Mouse (Mus musculus) frontal cortex, postnatal 10 days (tissue): Measurements from ENCODE around the gene Nfix.

Experiments used
- DNase-seq, 2 experiments: peaks; one replicate each; pipeline ENCODE4 v3.0.0; 2022; ENCODE audit warnings: low spot score in 2 of 2, mixed read lengths in 1 of 2

Nfix gene

DNA sequence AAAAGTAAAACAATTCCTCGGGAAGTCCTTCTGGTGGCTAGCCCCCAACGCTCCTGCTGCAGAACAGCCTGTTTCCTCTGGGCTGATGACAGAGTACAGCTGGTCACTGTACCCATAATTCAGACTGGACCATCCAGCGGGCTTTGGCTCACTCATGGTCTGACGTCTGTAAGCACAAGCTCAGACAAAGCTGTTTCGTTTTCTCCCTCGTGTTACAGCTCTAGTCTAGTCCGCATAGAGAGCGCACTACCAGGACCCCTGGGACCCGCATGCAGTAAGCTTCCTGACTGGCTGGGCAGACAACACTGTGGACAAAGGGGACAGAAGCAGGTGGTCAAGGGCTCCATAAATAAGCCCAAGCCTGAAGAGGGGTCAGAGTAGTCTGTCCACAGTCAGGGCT lies 33.7 kb downstream of the Nfix start:
- DNase-seq: no peak

DNA sequence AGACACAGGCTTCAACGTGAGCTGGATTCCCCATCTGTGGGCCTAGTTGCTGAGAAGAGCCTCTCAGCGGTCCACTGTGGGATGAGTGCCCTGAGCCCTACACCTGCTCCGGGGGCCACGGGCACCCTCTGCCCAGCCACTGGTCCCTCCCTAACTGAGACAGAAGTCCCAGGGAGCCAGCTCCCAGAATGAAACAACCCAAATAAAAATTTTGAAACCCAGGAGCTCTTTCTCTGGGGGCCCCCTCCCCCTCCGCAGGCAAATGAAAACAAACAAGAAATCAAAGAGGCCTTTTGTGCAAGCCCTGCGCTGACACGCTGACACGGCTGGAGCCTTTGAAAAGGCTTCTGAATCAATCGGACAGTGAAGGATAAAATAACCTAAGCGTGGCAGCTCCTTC lies 34.5 kb downstream of the Nfix start:
- DNase-seq: no peak

DNA sequence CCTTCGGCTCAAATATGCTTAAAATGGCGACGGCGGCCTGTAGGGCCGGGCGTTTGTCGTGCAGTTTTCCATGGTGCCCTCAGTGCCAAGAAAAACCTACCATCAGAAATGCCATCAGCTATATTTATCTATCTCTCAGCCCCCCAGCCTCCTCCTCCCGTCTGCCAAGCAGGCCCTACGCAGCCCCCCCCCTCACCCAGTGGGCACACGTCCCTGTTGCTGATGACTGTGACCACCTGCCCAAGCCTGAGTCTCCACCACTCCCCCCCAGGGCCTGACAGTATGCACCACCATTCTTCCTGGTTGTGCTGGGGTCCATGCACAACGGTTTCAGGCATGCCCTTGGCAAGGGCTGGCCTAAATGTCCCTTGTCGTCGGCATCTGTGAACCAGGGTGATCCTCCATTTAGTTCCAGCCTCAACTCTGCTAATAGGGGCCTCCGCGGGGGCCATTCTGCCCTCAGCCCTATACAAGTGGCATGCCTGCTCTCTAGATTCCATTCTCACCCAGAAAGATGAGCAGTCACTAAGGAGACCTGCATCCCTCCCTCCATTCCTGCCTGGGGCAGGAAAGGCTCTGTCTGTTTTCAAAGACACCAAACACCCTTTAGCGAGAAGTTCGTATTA lies 35.2 kb downstream of the Nfix start:
- DNase-seq: no peak

DNA sequence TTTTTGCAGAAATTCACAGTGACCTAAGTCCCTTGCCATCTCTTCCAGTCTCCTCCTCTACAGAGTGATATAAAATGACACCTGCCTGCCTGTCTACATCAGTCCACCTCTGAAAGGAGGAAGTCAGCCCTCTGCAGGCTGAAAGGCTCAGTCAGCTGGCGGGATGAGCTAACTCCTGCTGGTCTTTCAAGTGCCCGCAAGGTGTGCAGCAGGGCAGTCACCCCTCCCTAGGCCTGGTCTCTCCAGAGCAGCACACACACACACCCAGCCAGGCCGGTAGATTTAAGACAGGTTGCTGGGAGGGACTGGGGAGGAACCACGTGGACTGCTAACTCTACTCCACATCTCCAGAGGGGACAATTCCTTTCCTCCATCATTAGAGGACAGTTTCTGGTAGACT lies 36.0 kb downstream of the Nfix start:
- no peak for DNase-seq

DNA sequence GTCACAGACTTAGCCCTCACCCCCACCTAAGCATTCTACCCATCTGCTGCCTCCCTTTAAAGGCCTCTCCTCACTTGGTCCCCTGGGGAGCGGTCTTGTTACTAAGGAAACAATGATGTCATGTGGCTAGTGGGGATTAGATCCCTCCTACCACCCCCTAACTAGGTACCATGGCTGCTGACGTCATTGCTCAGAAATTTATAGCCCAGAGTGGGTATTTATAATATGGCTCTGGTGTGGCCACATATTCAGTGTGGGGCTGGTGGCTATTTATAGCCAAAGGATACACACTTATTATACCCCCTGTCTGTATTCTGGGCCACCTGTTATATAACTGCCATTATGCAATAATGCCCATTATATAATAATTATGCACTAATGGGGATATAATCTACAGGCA lies 39.2 kb downstream of the Nfix start:
- DNase-seq: no peak

DNA sequence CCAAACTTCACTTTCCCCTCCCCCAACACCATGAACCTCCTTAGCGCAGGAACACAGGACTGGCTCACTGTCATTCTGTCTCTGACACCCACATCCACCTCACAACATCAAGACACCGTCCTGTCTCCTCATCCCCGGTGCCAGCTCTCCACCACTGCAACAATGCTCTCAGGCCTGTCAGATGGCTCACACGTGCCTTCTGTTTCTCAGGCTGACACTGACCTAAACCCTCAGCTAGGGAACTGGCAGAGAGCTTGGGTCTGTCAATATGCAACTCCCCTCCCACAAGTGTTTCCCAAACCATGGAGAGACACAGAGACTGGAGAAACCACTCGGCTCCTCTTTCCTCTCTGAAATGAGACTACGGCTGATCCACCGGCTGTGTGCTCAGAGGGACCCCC lies 39.7 kb downstream of the Nfix start:
- no peak for DNase-seq

DNA sequence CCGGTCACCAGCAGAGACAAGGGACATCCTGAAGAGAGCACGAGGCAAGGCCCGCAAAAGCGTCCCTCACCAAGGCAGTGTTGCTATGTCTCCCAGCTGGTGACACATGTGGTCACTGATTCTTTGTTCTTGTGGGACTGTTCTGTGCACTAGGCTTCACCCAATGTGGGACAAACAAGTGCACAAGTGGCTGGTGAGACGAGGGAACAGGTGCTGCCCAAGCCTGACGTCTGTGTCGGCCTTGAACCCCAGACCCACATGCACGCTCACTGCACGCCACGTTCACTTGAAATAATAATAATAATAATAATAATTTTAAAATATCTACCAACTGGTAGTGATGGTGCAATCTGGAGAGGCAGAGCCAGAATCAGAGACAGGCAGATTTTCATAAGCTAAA lies 40.4 kb downstream of the Nfix start:
- no peak for DNase-seq

DNA sequence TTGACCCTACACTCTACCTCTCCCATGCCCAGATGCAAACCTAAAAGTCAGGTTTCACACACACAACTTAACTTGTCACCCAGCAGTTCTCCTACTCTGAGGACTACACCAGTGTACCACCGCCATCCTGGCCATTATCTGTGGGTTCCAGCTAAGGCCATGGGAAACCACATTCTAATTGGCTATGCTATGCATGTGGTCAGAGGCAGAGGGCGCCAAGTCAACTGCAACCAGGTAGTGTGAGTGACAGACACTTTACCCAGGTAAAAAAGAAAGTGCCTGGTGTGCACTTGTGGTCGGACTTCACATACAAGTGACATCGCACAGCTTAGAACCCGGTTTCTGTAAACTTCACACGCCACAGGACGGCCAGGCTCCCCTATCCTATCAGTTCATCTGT lies 41.0 kb downstream of the Nfix start:
- DNase-seq: no peak

DNA sequence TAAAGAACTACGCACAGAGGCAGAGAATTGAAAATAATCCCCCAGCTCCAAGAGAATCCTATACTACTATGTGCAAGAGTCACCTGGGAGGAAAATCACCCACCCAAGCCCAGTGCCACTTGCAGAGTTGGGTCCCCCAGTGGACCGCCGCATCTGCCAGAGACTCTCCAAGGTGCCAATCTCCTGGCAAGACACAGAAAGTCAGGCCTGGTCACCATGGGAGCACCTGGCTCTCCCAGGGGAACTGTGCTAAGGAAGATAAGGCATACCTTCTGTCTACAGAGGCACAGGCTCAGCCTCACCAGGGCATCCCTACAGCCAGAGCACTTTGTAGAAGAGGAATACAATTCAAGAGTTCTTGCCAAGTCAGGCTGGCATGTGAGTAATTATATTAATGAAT lies 41.8 kb downstream of the Nfix start:
- no peak for DNase-seq

DNA sequence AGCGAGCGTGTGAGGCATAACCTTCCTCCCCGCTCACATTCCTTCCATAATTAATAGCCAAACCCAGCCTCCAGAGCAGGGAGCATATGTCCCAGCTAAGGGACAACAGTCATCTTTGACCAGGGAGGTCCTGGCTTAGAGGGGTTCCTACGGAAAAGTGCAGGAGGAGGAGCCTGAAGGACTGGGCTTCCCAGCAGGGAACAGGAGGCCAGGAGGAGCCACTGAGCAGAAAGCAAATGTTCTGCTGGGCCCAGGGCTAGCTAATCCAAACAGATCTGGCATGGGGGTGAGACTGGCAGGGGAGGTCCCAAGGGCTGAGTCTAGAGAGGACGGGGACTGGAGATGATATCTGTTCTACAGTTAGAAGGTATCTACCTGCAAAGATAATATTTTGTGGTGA lies 42.6 kb downstream of the Nfix start:
- no peak for DNase-seq

DNA sequence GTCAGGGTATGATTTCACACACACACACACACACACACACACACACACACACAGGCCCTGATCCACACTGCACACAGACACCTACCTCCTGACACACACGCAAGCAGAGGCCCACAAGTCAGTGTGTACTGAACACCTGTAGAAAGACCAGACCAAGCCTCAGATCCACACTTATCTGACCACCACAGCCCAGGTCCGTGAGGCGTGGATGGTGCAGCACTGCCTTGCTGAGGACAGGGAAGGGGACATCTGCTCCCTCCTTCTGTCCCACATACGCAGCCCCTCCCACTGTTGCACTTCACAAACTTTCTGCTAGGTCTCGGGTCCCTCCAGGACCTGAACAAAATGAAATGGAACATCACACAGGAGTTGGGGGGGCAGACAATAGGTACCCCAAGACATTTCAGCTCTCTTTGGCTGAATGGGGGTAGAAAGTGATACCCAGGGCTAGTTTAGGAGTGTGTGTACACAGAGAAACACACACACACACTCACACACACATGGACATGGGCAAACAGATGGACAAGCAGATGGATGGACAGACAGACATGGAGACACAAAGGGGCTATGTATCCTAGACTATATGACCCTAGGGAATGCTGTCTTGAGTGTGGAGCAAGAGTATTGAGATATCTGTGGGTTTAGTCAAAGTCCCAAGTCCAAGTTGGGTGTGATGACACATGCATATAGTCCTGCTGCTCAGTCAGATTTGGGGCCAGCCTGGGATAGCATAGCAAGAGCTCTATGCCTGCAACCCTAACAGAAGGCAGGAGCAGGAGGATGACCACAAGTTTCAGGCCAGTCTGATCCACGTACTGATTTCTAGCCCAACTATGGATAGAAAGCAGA lies 47.2 kb downstream of the Nfix start:
- DNase-seq: no peak

DNA sequence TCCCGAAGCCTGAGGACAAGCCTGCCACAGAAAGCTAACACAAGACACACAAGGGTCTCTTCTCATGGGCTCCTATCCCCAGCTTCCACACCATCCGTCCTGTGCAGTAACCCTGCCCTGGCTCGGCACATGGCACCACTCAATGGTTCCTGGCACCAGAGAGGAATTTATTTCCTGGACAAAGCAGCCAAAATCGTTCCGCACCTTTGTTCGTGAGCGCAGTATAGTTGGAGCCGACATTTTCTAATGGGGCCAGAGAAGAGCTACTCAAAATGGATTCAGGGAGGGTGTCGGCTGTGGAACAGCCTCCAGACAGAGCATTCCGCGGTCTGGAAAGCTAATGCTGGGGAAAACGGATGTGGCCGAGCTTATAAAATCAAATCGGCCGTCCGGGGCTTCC lies 50.6 kb downstream of the Nfix start:
- no peak for DNase-seq

DNA sequence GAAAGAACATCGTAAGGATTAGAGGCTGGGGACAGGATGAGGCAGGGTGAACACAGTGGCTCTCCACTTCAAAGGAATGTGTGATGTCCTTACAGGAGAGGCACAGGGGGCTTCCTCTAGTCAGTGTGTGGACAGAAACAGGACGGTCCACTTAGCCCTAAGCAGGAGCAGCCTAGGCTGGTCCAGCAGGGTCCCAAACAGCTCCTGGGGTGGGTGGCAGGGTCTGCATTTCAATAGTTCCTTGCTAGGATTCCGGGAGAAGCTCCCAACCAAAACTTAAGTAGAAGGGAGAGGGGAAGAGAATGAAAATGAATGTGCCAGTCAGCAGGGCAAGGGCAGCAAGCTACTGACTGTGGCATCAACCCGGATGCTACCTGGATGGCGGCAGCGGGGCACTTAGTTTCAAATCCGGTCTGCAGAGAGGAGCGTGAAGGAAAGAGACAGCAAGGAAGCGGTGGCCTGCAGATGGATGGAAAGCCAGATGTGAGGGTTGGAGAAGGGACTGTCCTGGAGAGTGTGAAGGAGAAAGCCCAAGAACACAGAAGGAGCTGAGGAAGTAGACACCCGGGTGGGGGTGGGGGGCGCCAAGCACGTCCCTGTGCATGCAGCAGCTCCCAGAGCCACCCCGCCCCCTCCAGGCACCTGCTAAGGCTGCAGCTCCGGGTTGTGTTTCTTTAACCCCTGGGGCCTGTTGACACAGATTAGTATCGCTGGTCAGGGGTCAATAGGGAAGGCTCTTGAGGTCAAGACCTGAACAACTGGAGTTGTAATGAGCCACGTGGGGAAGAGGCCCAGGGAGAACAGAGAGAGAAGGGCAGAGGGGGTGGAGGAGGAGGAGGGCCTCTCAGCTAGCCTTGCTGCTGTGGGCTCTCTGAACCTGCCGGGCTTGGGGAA lies 54.9 kb downstream of the Nfix start:
- DNase-seq: no peak

DNA sequence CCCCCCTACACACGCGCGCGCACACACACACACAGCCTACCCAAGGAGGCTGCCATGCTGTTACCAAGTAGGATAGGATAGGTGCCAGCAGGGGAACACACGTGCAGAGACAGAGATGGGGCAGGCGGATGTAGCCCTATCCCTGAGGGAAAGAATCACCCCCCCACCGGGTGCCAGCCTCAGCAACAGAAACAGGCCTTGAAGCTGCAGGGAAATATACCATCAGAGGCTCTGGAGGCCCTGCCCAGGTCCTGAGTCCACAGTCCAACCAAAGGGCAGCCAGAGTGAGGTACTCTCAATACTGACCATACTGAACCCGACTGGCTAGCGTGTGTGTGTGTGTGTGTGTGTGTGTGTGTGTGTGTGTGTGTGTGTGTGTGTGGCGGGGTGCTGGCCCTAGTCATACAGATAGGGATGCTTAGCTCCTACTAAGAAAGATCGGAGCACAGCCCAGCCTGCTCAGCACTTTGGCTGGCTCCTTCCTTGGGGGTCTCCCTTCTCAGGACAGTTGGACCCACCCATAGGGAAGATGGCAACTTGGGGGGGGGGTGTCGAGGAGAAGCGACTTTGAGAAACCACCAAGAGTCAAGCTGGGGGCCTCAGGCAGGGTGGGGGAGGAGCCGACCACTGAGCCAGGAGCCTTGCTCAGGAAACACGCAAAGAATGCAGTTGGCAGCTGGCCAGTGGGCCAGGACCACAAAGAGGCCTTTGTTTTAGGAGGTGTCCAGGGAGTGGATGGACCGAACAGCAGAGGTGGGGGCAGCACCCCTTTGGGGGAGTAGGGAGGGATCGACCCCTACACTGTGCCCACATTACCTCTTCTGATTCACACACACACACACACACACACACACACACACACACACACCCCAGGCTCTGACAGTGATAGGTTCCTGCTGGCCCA lies 56.4 kb downstream of the Nfix start:
- DNase-seq: no peak

DNA sequence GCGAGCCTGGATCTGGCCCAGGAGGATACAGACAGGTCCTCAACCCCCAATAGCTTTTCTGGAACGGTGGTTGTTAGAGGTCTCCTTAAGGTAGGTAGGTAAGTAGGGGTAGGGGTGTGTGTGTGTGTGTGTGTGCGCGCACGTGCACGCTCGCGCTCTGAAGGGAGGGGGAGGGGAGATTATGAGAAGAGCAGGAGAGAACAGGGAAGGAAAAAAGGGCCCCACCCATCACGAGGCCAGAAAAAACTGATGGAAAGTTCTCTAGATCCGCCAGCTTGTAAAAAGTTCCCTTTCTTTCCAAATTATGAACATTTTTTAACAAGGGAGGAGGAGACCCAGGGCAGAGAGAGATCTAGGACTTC lies 57.1 kb downstream of the Nfix start:
- DNase-seq: no peak

DNA sequence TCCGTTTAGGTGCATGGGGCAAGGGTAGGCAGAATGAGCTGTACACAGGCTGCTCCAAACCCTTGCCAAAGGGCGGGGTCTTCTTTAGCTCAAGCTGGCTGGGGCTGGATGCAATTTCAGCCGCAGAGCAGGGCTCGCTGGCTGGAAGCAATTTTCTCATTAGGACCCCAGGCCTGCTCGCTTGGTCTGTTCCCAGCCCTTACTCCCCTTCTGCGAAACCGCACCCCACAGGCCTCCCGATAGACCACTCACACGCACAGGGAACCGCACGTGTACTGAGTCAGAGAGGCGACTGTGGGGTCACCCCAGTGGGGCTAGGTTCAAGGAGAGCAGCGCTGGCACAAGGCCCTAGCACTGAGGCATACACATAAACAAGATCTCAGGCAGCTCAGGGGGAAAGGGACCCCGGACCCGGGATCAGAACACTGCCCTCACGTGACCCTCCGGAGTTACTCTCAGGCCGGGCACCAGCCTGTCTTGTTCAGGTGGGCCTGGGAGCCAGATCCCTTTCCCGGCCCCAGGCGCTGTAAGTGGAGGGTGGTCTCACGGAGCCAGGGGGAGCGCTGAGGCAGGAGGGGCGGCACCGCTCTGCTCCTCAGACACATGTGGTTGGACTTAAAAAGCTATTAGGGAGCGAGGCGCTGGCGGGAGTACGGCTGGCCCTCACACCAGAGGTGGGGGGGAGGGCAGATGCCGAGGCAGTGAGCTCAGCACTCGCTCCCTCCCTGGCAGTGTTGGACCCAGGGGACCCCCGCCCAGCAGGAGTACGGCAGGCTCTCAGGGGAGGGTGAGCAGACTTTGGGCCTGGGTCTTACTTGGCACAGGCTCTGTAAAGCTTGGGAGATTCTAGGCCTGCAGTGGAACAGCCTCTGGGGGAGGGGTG lies 57.7 kb downstream of the Nfix start:
- DNase-seq: no peak

DNA sequence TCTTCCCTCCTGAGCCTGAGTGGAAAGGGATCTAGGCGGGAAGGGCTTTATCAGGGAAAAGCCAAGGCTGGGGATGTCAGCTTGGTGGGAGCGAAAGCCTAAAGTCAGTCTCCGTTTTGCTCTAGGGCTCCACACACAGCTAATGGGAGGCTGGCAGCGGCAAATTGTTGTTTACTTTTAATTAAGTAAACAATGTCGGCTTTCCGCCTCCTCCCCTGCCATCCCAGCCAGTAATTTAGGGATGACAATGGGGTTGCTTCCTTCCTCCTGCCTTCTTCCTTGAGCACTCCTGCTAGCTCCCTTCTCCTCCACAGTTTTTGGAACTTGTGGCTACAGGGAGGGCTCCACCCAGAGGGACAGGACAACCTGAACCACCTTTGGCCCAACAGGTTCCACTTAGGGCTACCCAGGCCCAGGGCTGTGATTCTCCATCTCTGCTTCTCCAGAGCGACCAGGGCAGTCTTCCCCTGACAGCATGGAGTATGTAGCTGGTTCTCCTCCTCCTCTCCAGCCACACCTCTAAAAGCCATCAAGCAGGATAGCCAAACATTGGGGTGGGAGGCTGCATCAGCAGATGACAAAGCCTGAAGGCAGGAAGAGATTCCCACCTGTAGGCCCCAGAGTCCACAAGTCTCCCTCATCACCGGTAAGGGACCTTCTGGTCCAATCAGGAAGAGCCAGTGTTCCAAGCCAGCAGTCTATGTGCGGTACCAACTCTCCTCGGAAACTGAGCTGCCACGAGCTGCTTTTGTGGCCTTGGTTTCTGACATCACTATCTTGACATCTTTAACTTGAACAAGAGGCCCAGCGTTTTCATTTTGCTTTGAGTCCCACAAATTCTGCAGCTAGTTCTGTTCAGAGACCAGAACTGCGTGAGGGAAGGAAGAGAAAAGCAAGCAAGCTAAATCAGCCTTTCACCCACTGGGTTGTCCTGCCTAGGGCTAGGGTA lies 59.0 kb downstream of the Nfix start:
- DNase-seq: no peak

DNA sequence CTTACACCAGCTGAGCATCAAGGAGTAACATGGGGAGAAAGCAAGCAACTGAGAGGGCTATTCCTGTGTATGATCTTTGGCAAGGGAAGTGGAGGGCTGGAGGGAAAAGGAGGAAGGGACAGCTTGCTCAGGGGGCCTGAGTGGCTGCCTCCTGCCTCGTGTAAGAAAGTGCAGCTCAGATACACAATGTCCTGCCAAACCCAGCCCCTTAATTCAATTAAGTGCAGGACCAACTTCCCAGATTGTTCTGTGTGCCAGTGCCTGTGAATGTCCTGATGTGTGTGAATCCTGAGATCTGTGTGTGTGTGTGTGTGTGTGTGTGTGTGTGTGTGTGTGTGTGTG lies 60.8 kb downstream of the Nfix start:
- DNase-seq: no peak

DNA sequence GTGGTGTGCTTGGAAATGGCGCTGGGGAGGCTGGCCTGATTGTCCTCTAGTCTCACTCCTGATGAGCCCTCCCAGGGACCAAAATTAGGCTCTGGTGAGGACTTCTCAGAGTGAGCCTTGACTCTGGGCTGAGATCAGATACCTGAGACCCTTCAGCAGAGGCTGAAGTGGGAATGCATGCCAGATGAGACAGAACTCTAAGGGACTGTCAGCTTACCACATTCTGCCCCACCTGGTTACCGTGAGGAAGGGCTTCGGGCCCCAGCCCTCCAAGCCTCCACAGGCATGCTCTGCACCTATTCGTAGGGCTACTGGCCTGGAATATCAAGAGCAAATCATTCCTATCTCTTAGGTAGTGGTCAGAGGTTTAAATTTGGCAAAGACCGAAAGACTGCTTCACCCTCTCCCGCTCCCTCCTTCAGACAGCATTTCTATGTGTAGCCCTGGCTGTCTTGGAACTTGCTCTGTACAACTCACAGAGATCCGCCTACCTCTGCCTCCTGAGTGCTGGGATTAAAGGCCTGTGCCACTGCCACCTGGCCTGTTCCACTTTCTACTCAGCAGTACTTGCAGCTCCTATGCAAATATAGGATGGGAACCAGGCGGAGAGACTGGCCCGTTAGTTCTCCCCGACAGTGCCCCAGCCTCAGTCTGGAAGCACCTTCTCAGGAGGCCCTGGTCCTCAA lies 61.3 kb downstream of the Nfix start:
- no peak for DNase-seq
